Mouse (Mus musculus) natural killer cell, adult 2 months (primary cell): ENCODE results near the gene Lpo.

Experiments
- DNase-seq, 2 experiments: peaks; one replicate each; pipeline ENCODE4 v3.0.0; 2022; ENCODE audit warnings: low spot score in 2 of 2

The Lpo gene

GRCm38 (mm10) chr11:87805448-87805847 lies 22.6 kb downstream of the Lpo start:
- DNase-seq = no peak

- no peak for DNase-seq
These were observed 25.5 kb downstream of the Lpo start for GRCm38 (mm10) chr11:87802621-87803020.

GRCm38 (mm10) chr11:87801711-87802275 lies 26.3 kb downstream of the Lpo start:
- DNase-seq = no peak

- DNase-seq = no peak
These were observed 34.6 kb downstream of the Lpo start, which contains the start of gene Mpo for GRCm38 (mm10) chr11:87793460-87793859. Mpo (plus strand) TSS chr11:87793581.

GRCm38 (mm10) chr11:87790088-87790487 lies 38.0 kb downstream of the Lpo start:
- no peak for DNase-seq

GRCm38 (mm10) chr11:87780130-87780529 lies 48.0 kb downstream of the Lpo start:
- DNase-seq = no peak

GRCm38 (mm10) chr11:87779392-87779791 lies 48.7 kb downstream of the Lpo start:
- DNase-seq = no peak

- no peak for DNase-seq
These were observed 49.2 kb downstream of the Lpo start for GRCm38 (mm10) chr11:87778915-87779314.

GRCm38 (mm10) chr11:87778100-87778765 lies 49.9 kb downstream of the Lpo start:
- DNase-seq = no peak

GRCm38 (mm10) chr11:87772354-87772753 lies 55.7 kb downstream of the Lpo start:
- no peak for DNase-seq

- DNase-seq = peak; percentile 82 to 89
These were observed 57.1 kb downstream of the Lpo start for GRCm38 (mm10) chr11:87770989-87771388.

- DNase-seq = no peak
These were observed 59.3 kb downstream of the Lpo start for GRCm38 (mm10) chr11:87768745-87769144.

GRCm38 (mm10) chr11:87763988-87764876 lies 63.9 kb downstream of the Lpo start:
- DNase-seq = peak in 1 of 2 experiments; percentile 53

- DNase-seq = no peak
These were observed 64.5 kb downstream of the Lpo start for GRCm38 (mm10) chr11:87763511-87763987.

- DNase-seq = no peak
These were observed 65.2 kb downstream of the Lpo start for GRCm38 (mm10) chr11:87762702-87763385.

GRCm38 (mm10) chr11:87761806-87762701 lies 66.0 kb downstream of the Lpo start:
- no peak for DNase-seq

GRCm38 (mm10) chr11:87761181-87761721 lies 66.8 kb downstream of the Lpo start:
- no peak for DNase-seq

GRCm38 (mm10) chr11:87760301-87761081 lies 67.6 kb downstream of the Lpo start, which contains the start of gene Tspoap1:
Tspoap1 (plus strand) TSS chr11:87760541.
- DNase-seq = peak in 1 of 2 experiments; percentile 39

GRCm38 (mm10) chr11:87759609-87760005 lies 68.5 kb downstream of the Lpo start:
- DNase-seq = peak; percentile 79 to 85
